ENCODE assay signal across 9 mouse cellular contexts in genomic region chr9:15034546-15035273, GRCm38 (mm10). TPM values are rescaled to one million over a fixed set of nuclear protein-coding genes. Genes with fewer than 3 reads are reported as not detected.
DNase-seq lines count a peak whose midpoint lies in the region; ATAC-seq and TF ChIP-seq lines count a peak whose summit lies in the region.
"Had no signal": no experiment of that assay in that cellular context is flagged by ENCODE, and none has a peak within 500 bp of the region (broad histone marks: within the 10 kb centered on the region; RNA-seq: fewer than 3 reads in every experiment).

No protein-coding gene starts in this region.

- ATAC-seq in intestine, embryonic 16.5 days: peak; percentile 41; the same call in 1 of the 2 replicates
- no peak for ATAC-seq in intestine, embryonic 15.5 days
- ATAC-seq in kidney, postnatal 0 days (replicated peaks; ENCODE audit: low FRiP score, low read depth): no peak
- ATAC-seq in forebrain, embryonic 12.5 days (ENCODE audit: low FRiP score): no peak

- DNase-seq in adrenal gland, postnatal 25 days: peak; percentile 19
- DNase-seq in kidney, postnatal 0 days (ENCODE audit: low spot score): no peak
- DNase-seq in urinary bladder, postnatal 14 days (ENCODE audit: low spot score): no peak
- no peak for DNase-seq in ovary, postnatal 14 days (ENCODE audit: low spot score)
- DNase-seq: cerebellum, adult 18-20 months had no signal

- no peaks in the 10 kb centered on the region for H3K27me3 ChIP-seq in intestine, embryonic 16.5 days (replicated peaks; ENCODE audit: control insufficient read depth, insufficient read depth, low read length)
- no peaks in the 10 kb centered on the region for H3K27me3 ChIP-seq in intestine, embryonic 15.5 days (replicated peaks)
- no peaks in the 10 kb centered on the region for H3K27me3 ChIP-seq in kidney, postnatal 0 days (ENCODE audit: insufficient read depth, low read length)
- H3K27me3 ChIP-seq in small intestine, adult 2 months (ENCODE audit: control insufficient read depth, insufficient read depth, low read length): no peaks in the 10 kb centered on the region
- H3K27me3 ChIP-seq in forebrain, embryonic 12.5 days: no peaks in the 10 kb centered on the region

- no peak for TF ChIP-seq POLR2A in small intestine, adult 2 months (IDR thresholded peaks at IDR 0.05; ENCODE audit: low read depth, low read length)

- no peaks in the 10 kb centered on the region for H3K36me3 ChIP-seq in intestine, embryonic 16.5 days (ENCODE audit: control insufficient read depth, insufficient read depth, low read length)
- H3K36me3 ChIP-seq in intestine, embryonic 15.5 days: no peaks in the 10 kb centered on the region
- 0 out of 2 replicates have a peak, but pooled peaks cover 4% of the 10 kb centered on the region for H3K36me3 ChIP-seq in kidney, postnatal 0 days (ENCODE audit: insufficient read depth, low read length)
- H3K36me3 ChIP-seq in small intestine, adult 2 months (ENCODE audit: control insufficient read depth, insufficient read depth, low read length): peaks cover 11% of the 10 kb centered on the region
- peaks cover 8% of the 10 kb centered on the region; the same call in 1 of the 2 replicates for H3K36me3 ChIP-seq in forebrain, embryonic 12.5 days (replicated peaks)

- no peak overlapping the region for H3K27ac ChIP-seq in intestine, embryonic 16.5 days (ENCODE audit: low read length)
- H3K27ac ChIP-seq in intestine, embryonic 15.5 days: no peak overlapping the region
- H3K27ac ChIP-seq in kidney, postnatal 0 days: peak overlapping the region; percentile 9; the same call in 1 of the 2 replicates
- peak overlapping the region; percentile 24 for H3K27ac ChIP-seq in small intestine, adult 2 months (ENCODE audit: insufficient read depth, low read depth, low read length)
- H3K27ac ChIP-seq in forebrain, embryonic 12.5 days: no peak overlapping the region

- H3K4me2 ChIP-seq in intestine, embryonic 16.5 days (ENCODE audit: low read depth, low read length): no peak overlapping the region
- H3K4me2 ChIP-seq in intestine, embryonic 15.5 days (replicated peaks): no peak overlapping the region
- H3K4me2 ChIP-seq in kidney, postnatal 0 days (ENCODE audit: low read length): no peak overlapping the region
- no peak overlapping the region for H3K4me2 ChIP-seq in forebrain, embryonic 12.5 days

- H3K9ac ChIP-seq in intestine, embryonic 16.5 days (ENCODE audit: low read depth, low read length): no peak overlapping the region
- no peak overlapping the region for H3K9ac ChIP-seq in intestine, embryonic 15.5 days
- H3K9ac ChIP-seq in kidney, postnatal 0 days (ENCODE audit: low read depth, low read length): no peak overlapping the region
- no peak overlapping the region for H3K9ac ChIP-seq in forebrain, embryonic 12.5 days

- H3K4me3 ChIP-seq in intestine, embryonic 16.5 days (ENCODE audit: low read length): no peak overlapping the region
- no peak overlapping the region for H3K4me3 ChIP-seq in intestine, embryonic 15.5 days (replicated peaks)
- no peak overlapping the region for H3K4me3 ChIP-seq in kidney, postnatal 0 days (replicated peaks; ENCODE audit: low read depth, low read length)
- H3K4me3 ChIP-seq in small intestine, adult 2 months (ENCODE audit: low read depth, low read length): no peak overlapping the region
- H3K4me3 ChIP-seq in forebrain, embryonic 12.5 days (replicated peaks): no peak overlapping the region

- no peak for TF ChIP-seq CTCF in kidney, postnatal 0 days (IDR thresholded peaks at IDR 0.05; ENCODE audit: low read depth)
- no peak for TF ChIP-seq CTCF in small intestine, adult 2 months (IDR thresholded peaks at IDR 0.05; ENCODE audit: extremely low read depth, insufficient read length, insufficient replicate concordance, low read depth, low read length)

- 69% methylated on average over 7 of the region's 7 CpGs for WGBS in intestine, embryonic 16.5 days
- 69% methylated on average over 7 of the region's 7 CpGs for WGBS in intestine, embryonic 15.5 days
- 63% methylated on average over 7 of the region's 7 CpGs for WGBS in kidney, postnatal 0 days
- WGBS in small intestine, adult 2 months: 46% methylated on average over 7 of the region's 7 CpGs
- WGBS in forebrain, embryonic 12.5 days: 84% methylated on average over 7 of the region's 7 CpGs

- H3K9me3 ChIP-seq in intestine, embryonic 16.5 days (ENCODE audit: control insufficient read depth, low read length): no peaks in the 10 kb centered on the region
- H3K9me3 ChIP-seq in intestine, embryonic 15.5 days: no peaks in the 10 kb centered on the region
- H3K9me3 ChIP-seq in kidney, postnatal 0 days (replicated peaks; ENCODE audit: low read length): no peaks in the 10 kb centered on the region
- H3K9me3 ChIP-seq in forebrain, embryonic 12.5 days: peaks cover 3% of the 10 kb centered on the region; the same call in 1 of the 2 replicates

- H3K4me1 ChIP-seq in intestine, embryonic 16.5 days (ENCODE audit: control insufficient read depth, insufficient read depth, low read length): peaks cover 13% of the 10 kb centered on the region
- H3K4me1 ChIP-seq in intestine, embryonic 15.5 days (replicated peaks): 0 out of 2 replicates have a peak, but pooled peaks cover 5% of the 10 kb centered on the region
- no peaks in the 10 kb centered on the region; the same call in 1 of the 2 replicates for H3K4me1 ChIP-seq in kidney, postnatal 0 days (replicated peaks; ENCODE audit: insufficient read depth, low read length)
- peaks cover 9% of the 10 kb centered on the region for H3K4me1 ChIP-seq in small intestine, adult 2 months (ENCODE audit: control insufficient read depth, insufficient read depth, insufficient read length, low read length)
- peaks cover 11% of the 10 kb centered on the region for H3K4me1 ChIP-seq in forebrain, embryonic 12.5 days

RNA-seq across cellular contexts. Expression of gene Panx1, which starts 10.6 kb away (rescaled TPM):
- 27.8 and 30.3 TPM in 2 replicates for polyA plus RNA-seq in intestine, embryonic 16.5 days (2015; fragmentation: Nextera tagmentation; extraction: Ambion mirVana)
- 39.9 and 44.4 TPM in 2 replicates for polyA plus RNA-seq in intestine, embryonic 15.5 days (2015; fragmentation: Nextera tagmentation; extraction: Ambion mirVana)
- total RNA-seq in adrenal gland, postnatal 25 days (2021): 8.6 and 14.9 TPM in 2 replicates
- polyA plus RNA-seq in kidney, postnatal 0 days (2015; fragmentation: Nextera tagmentation; extraction: Ambion mirVana): 29.9 and 37.3 TPM in 2 replicates
- 29.1 and 134 TPM in 2 replicates for polyA plus RNA-seq in small intestine, adult 2 months (2012; rRNA removed)
- 86.8 and 100 TPM in 2 replicates for polyA plus RNA-seq in forebrain, embryonic 12.5 days (2016; fragmentation: Nextera tagmentation; extraction: Ambion mirVana)

Comparison
In these comparisons a context has a peak if more than half of its experiments do, and no peak if none do; other contexts are left out.
1. H3K27ac ChIP-seq: peak in kidney, postnatal 0 days (single experiment) and small intestine, adult 2 months (single experiment); none in intestine, embryonic 16.5 days (single experiment), intestine, embryonic 15.5 days (single experiment) and forebrain, embryonic 12.5 days (single experiment).